Mouse (Mus musculus) C2C12 (cell line): ENCODE measurements at regions not wholly inside any gene's neighbourhood (a gene's known extent, or its start where the extent isn't known, plus 50 kb on each side); places are given as distances from the start of the nearest gene placed in this dataset.

ENCODE experiments used
- CTCF ChIP-seq: IDR thresholded peaks from one replicate; pipeline ENCODE4 v1.5.1; 2011; ENCODE audit not compliant: control insufficient read depth, insufficient read depth, insufficient read length
- MAX ChIP-seq: IDR thresholded peaks from one replicate; pipeline ENCODE4 v1.6.1; 2011; ENCODE audit warnings: mild to moderate bottlenecking, control low read depth
- MYOD1 ChIP-seq: IDR thresholded peaks from one replicate; pipeline ENCODE4 v1.6.1; 2011; ENCODE audit warnings: low read depth; ENCODE audit not compliant: control insufficient read depth, insufficient read length
- USF1 ChIP-seq: IDR thresholded peaks from one replicate; pipeline ENCODE4 v1.6.1; 2011; ENCODE audit warnings: low read depth, mild to moderate bottlenecking, control low read depth, moderate library complexity

- TF ChIP-seq MAX = no peak
- TF ChIP-seq CTCF = no peak
- TF ChIP-seq USF1 = no peak
- TF ChIP-seq MYOD1 = no peak
These were observed 359.6 kb upstream of the Trib2 start for GRCm38 (mm10) chr12:16176326-16176725.
